Mouse (Mus musculus): Measurements from ENCODE around the gene Olfr1093. TPM values are rescaled to one million over a fixed set of nuclear protein-coding genes. Genes with fewer than 3 reads are reported as not detected.

The Olfr1093 gene
- not detected for polyA plus RNA-seq (2012; fragmentation: generic; extraction: Trizol)

GRCm38 (mm10) chr2:86782179-86782578, at the start of gene Olfr1093:
Olfr1093 (plus strand) TSS chr2:86782479.

GRCm38 (mm10) chr2:86733601-86734000, 48.7 kb upstream of the Olfr1093 start, which contains the start of gene Olfr1089:
Olfr1089 (minus strand) TSS chr2:86733701.

GRCm38 (mm10) chr2:86758893-86759292, 23.4 kb upstream of the Olfr1093 start, which contains the start of gene Olfr1090:
Olfr1090 (minus strand) TSS chr2:86758993.

GRCm38 (mm10) chr2:86809918-86810317, 27.6 kb downstream of the Olfr1093 start, which contains the start of gene Olfr141:
Olfr141 (minus strand) TSS chr2:86810018.

GRCm38 (mm10) chr2:86824363-86824762, 42.1 kb downstream of the Olfr1093 start, which contains the start of gene Olfr1094:
Olfr1094 (plus strand) TSS chr2:86824663.

Other genes with a start within 250 kb of the Olfr1093 start
- gene Olfr1079, start 240.0 kb upstream of the Olfr1093 start, polyA plus RNA-seq (2012; fragmentation: generic; extraction: Trizol): not detected
- gene Olfr1080, start 224.2 kb upstream of the Olfr1093 start, polyA plus RNA-seq (2012; fragmentation: generic; extraction: Trizol): not detected
- not detected for gene Olfr1082, start 183.5 kb upstream of the Olfr1093 start, polyA plus RNA-seq (2012; fragmentation: generic; extraction: Trizol)
- gene Olfr1084, start 142.8 kb upstream of the Olfr1093 start, polyA plus RNA-seq (2012; fragmentation: generic; extraction: Trizol): not detected
- not detected for gene Olfr1085, start 120.5 kb upstream of the Olfr1093 start, polyA plus RNA-seq (2012; fragmentation: generic; extraction: Trizol)
- gene Olfr1086, start 102.4 kb upstream of the Olfr1093 start, polyA plus RNA-seq (2012; fragmentation: generic; extraction: Trizol): not detected
- gene Olfr1087, start 84.1 kb upstream of the Olfr1093 start, polyA plus RNA-seq (2012; fragmentation: generic; extraction: Trizol): not detected
- gene Olfr1089, start 48.8 kb upstream of the Olfr1093 start, polyA plus RNA-seq (2012; fragmentation: generic; extraction: Trizol): not detected
- not detected for gene Olfr1090, start 23.5 kb upstream of the Olfr1093 start, polyA plus RNA-seq (2012; fragmentation: generic; extraction: Trizol)
- not detected for gene Olfr141, start 27.5 kb downstream of the Olfr1093 start, polyA plus RNA-seq (2012; fragmentation: generic; extraction: Trizol)
- gene Olfr1094, start 42.2 kb downstream of the Olfr1093 start, polyA plus RNA-seq (2012; fragmentation: generic; extraction: Trizol): not detected
- gene Olfr1095, start 69.2 kb downstream of the Olfr1093 start, polyA plus RNA-seq (2012; fragmentation: generic; extraction: Trizol): not detected
- not detected for gene Gm13723, start 92.3 kb downstream of the Olfr1093 start, polyA plus RNA-seq (2012; fragmentation: generic; extraction: Trizol)
- not detected for gene Olfr1097, start 109.7 kb downstream of the Olfr1093 start, polyA plus RNA-seq (2012; fragmentation: generic; extraction: Trizol)
- not detected for gene Olfr1098, start 142.1 kb downstream of the Olfr1093 start, polyA plus RNA-seq (2012; fragmentation: generic; extraction: Trizol)
- gene Olfr1099, start 178.2 kb downstream of the Olfr1093 start, polyA plus RNA-seq (2012; fragmentation: generic; extraction: Trizol): not detected
- not detected for gene Olfr1100, start 197.5 kb downstream of the Olfr1093 start, polyA plus RNA-seq (2012; fragmentation: generic; extraction: Trizol)
- not detected for gene Olfr1101, start 208.7 kb downstream of the Olfr1093 start, polyA plus RNA-seq (2012; fragmentation: generic; extraction: Trizol)
- not detected for gene Olfr1102, start 215.9 kb downstream of the Olfr1093 start, polyA plus RNA-seq (2012; fragmentation: generic; extraction: Trizol)
- not detected for gene Olfr1104, start 244.6 kb downstream of the Olfr1093 start, polyA plus RNA-seq (2012; fragmentation: generic; extraction: Trizol)